Mouse (Mus musculus) limb, embryonic 11.5 days (tissue): ENCODE results near the gene Scgb2b7. TPM values are rescaled to one million over a fixed set of nuclear protein-coding genes. Genes with fewer than 3 reads are reported as not detected.
"Not testable (repeated sequence)": the region's sequence is repeated elsewhere in the genome, so short reads cannot be mapped to it uniquely, and the experiment has no call there.

Experiments
- ATAC-seq: fragments of 200-750 bp; cut with Nextera tagmentation; 2 replicates; pipeline ENCODE4 v1.8.0; 2017; ENCODE audit warnings: low read depth; ENCODE audit not compliant: insufficient number of reproducible peaks, low FRiP score, low TSS enrichment
- DNase-seq: peaks from one replicate; pipeline ENCODE4 v3.0.0-alpha.2; 2015; ENCODE audit warnings: low spot score
- H3K27ac ChIP-seq: fragments of 300-500 bp; sonication (generic); replicated peaks from 2 replicates; pipeline ENCODE4 v1.5.1; 2014; ENCODE audit warnings: low read depth, mild to moderate bottlenecking, low read length
- H3K27me3 ChIP-seq: fragments of 300-500 bp; sonication (generic); 2 replicates; pipeline ENCODE4 v1.6.1; 2014; ENCODE audit warnings: mild to moderate bottlenecking, low read length, mixed read lengths; ENCODE audit not compliant: control insufficient read depth, insufficient read depth
- H3K36me3 ChIP-seq: fragments of 300-500 bp; sonication (generic); 2 replicates; pipeline ENCODE4 v1.6.1; 2014; ENCODE audit warnings: mild to moderate bottlenecking, low read length, moderate library complexity, mixed read lengths; ENCODE audit not compliant: control insufficient read depth, insufficient read depth
- H3K4me1 ChIP-seq: fragments of 300-500 bp; sonication (generic); 2 replicates; pipeline ENCODE4 v1.6.1; 2014; ENCODE audit warnings: low read length, mixed read lengths; ENCODE audit not compliant: control insufficient read depth, insufficient read depth
- H3K4me2 ChIP-seq: fragments of 300-500 bp; sonication (generic); 2 replicates; pipeline ENCODE4 v1.6.1; 2014; ENCODE audit warnings: low read depth, mild to moderate bottlenecking, moderate library complexity; ENCODE audit not compliant: severe bottlenecking
- H3K4me3 ChIP-seq: fragments of 300-500 bp; sonication (generic); 2 replicates; pipeline ENCODE4 v1.5.1; 2014; ENCODE audit warnings: low read depth, low read length
- H3K9ac ChIP-seq: fragments of 300-500 bp; sonication (generic); 2 replicates; pipeline ENCODE4 v1.6.1; 2014; ENCODE audit warnings: mild to moderate bottlenecking, low read length
- H3K9me3 ChIP-seq: fragments of 300-500 bp; sonication (generic); 2 replicates; pipeline ENCODE4 v1.6.1; 2016; ENCODE audit warnings: low read length; ENCODE audit not compliant: control insufficient read depth
- WGBS: fragments of 180-500 bp; shearing (Covaris S2); extraction: QIAGEN DNeasy Blood & Tissue Kit; methylation state at CpG from one replicate; pipeline ENCODE4 v1.1.7; 2014; 5-methylcytosine and 5-hydroxymethylcytosine counted together
- polyA plus RNA-seq: library from polyadenylated mRNA; unstranded; fragments of >200 nt; fragmentation: Nextera tagmentation; extraction: Ambion mirVana; gene quantifications from 2 replicates; pipeline ENCODE4 v1.2.1, GENCODE M21; 2014

Scgb2b7 gene
- not detected in 2 replicates for polyA plus RNA-seq

DNA sequence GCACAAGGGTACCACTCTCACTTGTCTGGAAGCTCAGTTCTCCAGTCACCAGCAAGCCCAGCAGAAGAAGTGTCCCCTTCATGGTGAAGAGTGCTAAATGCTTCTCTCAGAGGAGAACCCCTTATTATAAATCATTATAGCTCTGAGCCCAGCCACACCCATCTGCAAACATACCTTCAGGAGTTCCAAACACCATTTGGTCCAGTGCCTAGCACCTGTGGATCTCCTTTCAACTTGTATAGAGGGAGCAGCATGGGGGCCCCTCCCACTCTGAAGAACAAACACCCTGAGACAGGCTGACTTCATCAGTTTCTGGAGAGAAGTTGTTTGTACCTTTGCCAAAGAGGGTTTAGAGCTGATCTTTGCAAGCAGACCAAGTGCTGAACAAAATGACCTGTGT is at the start of gene Scgb2b7:
Scgb2b7 (minus strand) TSS at position 101 of the 400 bp plus-strand sequence.
- H3K27me3 ChIP-seq, H3K27ac ChIP-seq, H3K4me1 ChIP-seq, H3K9ac ChIP-seq, H3K9me3 ChIP-seq, DNase-seq, H3K36me3 ChIP-seq, H3K4me2 ChIP-seq, H3K4me3 ChIP-seq, ATAC-seq: not testable (repeated sequence)

DNA sequence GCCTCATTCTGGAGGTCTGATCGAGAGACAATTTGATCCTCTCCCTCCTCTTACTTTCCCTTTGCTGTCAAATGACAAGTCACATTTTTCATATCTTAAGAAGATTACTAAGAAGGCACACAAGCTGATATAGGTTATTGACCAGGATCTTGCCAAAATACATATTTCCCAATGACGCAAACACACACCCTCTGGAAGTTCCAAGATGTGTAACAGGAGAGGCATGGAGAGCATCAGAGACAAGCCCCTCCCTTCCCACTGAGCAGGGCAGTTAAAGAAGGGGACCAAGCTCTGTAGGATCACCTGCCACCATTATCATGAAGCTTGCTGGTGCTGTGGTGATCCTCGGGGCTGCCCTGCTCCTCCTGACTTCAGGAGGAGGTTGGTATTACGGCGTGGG is 6.8 kb upstream of the Scgb2b7 start, which contains the start of gene Scgb1b7:
Scgb1b7 (plus strand) TSS at position 301 of the 400 bp plus-strand sequence.
- not testable (repeated sequence) for ATAC-seq, H3K27ac ChIP-seq, DNase-seq, H3K27me3 ChIP-seq, H3K4me1 ChIP-seq, H3K4me2 ChIP-seq, H3K9ac ChIP-seq, H3K36me3 ChIP-seq, H3K4me3 ChIP-seq, H3K9me3 ChIP-seq
- WGBS, result 96% methylated on average over 3 of the region's 5 CpGs

Other genes starting within 250 kb of the Scgb2b7 start
- not detected in 2 replicates for gene Scgb1b7, start 6.9 kb upstream of the Scgb2b7 start, polyA plus RNA-seq